Mouse (Mus musculus) cerebellum, postnatal 4 days (tissue): Measurements from ENCODE around the gene Tnfsf13.

Experiments used
- DNase-seq, 2 experiments: peaks; one replicate each; pipeline ENCODE4 v3.0.0; 2022; ENCODE audit warnings: low spot score in 2 of 2, mixed read lengths in 1 of 2

The Tnfsf13 gene

DNA sequence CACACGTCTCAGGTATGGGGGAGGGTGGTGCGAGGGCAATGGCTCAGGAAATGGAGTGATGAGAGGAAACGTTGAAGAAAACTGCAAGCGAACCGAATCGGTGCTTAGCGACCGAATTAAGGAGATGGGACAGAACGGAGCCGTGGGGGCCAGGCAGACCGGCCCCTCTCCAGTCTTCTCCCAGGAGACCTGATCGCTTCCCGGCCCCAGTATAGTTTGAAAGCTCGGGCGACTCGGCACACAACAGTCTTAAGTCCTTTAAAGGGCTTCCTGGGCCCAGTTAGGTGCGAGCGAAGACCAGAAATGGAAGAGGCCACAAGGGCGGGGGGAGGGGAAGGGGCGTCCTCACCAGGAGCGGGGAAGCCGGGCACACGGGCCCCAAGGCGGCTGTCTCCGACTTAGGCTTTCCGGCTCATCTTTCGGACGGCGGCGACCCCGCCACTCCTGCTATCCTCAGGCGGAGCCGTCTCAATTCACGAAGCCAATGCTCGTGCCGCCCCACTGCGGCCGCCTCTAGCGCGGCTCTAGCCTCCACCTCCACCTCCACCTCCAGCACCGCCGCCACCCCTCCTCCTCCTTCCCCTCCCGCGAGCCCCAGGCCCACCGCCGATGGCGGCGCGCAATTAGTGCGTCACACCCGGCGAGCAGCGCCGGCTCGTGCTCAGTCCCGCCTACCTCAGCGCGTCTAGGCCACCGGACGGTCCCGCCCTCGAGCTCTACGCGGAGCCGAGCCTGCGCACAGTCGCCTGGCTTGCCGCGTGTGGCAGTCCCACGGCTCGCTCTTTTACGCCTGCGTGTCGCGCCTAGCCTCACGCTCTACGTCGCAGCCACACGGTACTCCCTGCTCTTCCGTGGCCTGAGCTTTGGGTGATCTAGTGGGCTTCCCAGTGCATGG lies 4.0 kb downstream of the Tnfsf13 start, which contains the start of gene Senp3:
Gene Senp3 (minus strand): TSS at position 771 of the 895 bp plus-strand sequence.
- DNase-seq, result peak; percentile 93 to 97

DNA sequence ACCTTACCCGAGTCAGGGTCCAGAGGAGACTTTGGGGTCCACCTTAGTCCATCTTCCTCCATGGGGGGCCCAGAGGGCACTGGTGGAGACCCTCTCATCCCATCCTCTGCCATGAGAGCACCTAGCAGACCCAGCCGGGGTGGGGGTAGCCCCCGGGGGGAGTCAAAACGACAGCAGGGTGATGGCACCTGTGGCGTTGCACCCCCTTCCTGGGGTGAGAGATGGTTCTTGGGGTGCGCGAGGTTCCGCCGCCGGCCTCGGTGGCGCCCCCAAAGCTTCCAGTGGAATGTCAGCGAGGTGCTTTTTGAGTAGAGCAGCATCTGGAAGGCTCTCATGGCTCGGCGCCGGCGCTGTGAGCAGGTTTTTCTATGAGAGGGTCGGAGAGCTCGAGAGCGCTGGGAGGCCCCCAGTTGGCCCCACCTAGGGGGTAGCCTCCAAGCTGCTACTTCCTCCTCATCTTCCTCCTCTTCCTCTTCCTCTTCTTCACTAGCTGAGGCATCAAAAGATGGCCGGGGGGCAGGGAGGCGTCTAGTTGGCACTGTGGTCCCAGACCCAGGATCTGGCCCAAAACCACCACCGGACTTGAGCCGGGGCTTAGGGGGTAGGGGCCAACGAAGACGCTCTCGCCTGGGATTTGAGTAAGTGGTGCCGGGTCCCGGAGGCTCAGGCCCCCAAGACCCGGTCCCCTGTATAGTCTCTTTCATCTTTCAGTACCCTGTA lies 5.3 kb downstream of the Tnfsf13 start:
- no peak for DNase-seq

DNA sequence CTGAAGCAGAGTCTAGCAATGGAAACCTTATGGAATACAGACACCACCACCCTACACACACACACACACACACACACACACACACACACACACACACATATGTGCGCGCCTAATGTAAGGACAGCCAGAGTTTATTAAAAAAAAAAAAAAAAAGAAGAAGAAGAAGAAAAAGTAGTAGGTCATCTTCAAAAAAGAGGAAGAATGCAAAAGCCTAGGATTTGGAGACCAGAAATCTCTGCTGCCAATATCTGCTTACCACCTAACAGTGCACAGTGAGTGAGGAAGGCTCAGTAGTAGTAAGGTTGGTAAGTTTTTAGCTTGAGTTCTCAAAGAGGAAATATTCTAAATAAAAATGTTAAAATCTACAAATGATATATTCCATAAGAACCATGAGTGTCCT lies 6.4 kb downstream of the Tnfsf13 start:
- DNase-seq, result no peak

- peak; percentile 100 for DNase-seq
These were observed 13.3 kb downstream of the Tnfsf13 start, which contains the start of gene Eif4a1 for GRCm38 (mm10) chr11:69672211-69672706. Eif4a1 (minus strand) TSS chr11:69672423.

- no peak for DNase-seq
These were observed 13.9 kb downstream of the Tnfsf13 start for GRCm38 (mm10) chr11:69671726-69672124.

- peak; percentile 95 for DNase-seq
These were observed 14.5 kb downstream of the Tnfsf13 start for GRCm38 (mm10) chr11:69670786-69671725.

- no peak for DNase-seq
These were observed 18.9 kb downstream of the Tnfsf13 start for GRCm38 (mm10) chr11:69666665-69667005.

- DNase-seq, result no peak
These were observed 19.5 kb downstream of the Tnfsf13 start, which contains the start of gene Cd68 for GRCm38 (mm10) chr11:69665961-69666664. Cd68 (minus strand) TSS chr11:69666153.

DNA sequence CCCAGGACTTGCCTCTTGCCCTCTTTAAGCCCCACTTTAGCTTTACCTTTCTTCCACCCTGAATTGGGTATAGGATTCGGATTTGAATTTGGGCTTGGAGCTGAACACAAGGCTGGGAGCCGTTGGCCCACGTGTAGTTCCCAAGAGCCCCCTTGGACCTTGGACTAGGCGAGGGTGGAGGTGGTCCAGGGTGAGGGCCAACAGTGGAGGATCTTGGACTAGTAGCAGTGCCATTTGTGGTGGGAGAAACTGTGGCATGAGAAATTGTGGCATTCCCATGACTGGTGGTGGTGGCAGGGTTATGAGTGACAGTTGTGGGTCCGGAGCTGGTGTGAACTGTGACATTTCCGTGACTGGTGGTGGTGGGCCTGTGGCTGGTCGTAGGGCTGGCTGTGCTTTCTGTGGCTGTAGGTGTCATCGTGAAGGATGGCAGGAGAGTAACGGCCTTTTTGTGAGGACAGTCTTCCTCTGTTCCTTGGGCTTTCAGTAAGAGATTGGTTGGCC lies 20.1 kb downstream of the Tnfsf13 start:
- DNase-seq, result no peak

GRCm38 (mm10) chr11:69664841-69665240 lies 20.7 kb downstream of the Tnfsf13 start:
- no peak for DNase-seq

- no peak for DNase-seq
These were observed 21.8 kb downstream of the Tnfsf13 start for GRCm38 (mm10) chr11:69663795-69664194.

DNA sequence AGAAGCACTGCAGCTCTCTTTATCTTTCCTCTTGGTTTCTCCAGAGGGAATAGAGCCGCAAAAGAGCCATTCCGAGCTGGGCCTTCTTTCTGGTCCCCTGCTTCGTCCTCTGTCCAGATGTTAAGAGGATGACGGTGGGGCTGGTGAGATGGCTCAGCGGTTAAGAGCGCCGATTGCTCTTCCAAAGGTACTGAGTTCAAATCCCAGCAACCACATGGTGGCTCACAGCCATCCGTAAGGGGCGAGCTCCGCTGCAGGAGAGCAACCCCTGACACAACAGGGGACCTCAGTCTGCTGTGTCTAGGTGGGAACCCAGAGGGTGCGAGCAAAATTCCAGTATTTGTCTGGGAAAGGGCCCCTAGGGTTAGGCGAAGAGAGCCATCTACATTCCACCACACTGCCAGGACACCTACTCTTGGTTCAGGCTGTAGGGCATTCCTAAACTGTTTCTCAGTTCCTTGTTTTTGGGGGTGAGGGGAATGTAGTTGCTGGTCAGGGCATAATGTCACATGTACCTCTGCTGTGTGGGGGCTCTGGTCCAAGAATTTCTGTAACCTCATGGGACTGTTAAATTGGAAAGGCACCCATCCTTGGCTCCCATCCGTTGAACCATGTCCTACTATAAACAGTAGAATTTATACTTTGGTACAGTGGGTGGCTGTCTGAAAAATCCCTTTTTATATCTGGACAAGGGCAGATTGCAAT lies 22.5 kb downstream of the Tnfsf13 start:
- no peak for DNase-seq

GRCm38 (mm10) chr11:69662213-69662966 lies 23.2 kb downstream of the Tnfsf13 start, which contains the start of gene Mpdu1:
Mpdu1 (minus strand) TSS chr11:69662642.
- peak; percentile 82 to 92 for DNase-seq

DNA sequence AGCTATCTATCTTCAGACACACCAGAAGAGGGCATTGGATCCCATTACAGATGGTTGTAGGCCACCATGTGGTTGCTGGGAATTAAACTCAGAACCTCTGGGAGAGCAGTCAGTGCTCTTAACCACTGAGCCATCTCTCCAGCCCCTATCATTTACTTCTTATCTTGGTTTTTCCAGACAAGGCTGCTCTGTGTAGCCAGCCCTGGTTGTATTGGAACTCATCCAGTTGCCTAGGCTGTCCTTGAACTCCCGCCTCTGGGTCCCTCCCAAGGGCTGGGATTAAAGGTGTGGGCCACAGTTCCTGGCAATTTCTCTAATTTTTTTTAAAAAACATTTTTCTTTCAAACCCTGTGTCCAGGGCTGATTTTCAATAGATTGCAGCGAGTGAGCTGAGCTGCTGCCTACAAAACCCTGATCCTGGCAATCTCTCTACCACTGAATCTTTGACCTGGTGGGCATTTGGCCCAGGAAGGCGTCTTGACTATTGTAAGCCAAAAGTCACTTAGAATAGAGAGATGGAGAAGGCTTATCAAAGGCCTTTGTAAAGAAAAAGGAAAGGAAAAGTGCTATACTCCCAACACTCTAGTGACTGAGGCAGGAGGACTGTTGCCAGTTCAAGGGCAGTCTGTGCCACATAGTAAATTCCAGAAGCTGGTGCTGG lies 24.2 kb downstream of the Tnfsf13 start:
- no peak for DNase-seq

DNA sequence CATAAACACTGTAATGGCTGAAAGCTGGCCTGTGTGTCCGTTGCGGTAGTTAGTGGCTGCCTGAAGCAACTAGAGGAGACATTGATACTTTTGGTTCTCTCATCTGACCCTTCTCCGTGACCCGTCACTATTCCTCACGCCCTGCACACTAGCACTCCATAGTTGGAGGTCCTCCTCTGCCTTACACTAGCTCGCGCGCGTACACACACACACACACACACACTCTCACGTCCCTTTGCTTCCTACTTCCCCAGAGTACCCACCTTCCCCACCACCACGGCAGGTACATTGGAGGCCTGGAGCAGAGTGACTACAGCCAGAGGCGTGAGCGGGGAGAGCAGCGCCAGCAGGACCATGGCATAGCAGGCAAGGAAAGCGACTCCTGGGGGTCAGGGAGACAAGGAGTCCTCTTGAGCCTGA lies 28.1 kb downstream of the Tnfsf13 start:
- no peak for DNase-seq

GRCm38 (mm10) chr11:69656617-69657461 lies 28.7 kb downstream of the Tnfsf13 start:
- peak in 1 of 2 experiments; percentile 59 for DNase-seq

GRCm38 (mm10) chr11:69656065-69656455 lies 29.5 kb downstream of the Tnfsf13 start:
- no peak for DNase-seq
